Mouse (Mus musculus) layer of hippocampus, adult 18-20 months (tissue): ENCODE data around the gene Asxl2. TPM values are rescaled to one million over a fixed set of nuclear protein-coding genes. Genes with fewer than 3 reads are reported as not detected.
"Not testable (repeated sequence)": the region's sequence is repeated elsewhere in the genome, so short reads cannot be mapped to it uniquely, and the experiment has no call there.

Experiments used
- DNase-seq, 2 experiments: peaks; one replicate each; pipeline ENCODE4 v3.0.0; 2022; ENCODE audit warnings: low spot score in 2 of 2
- total RNA-seq, 2 experiments: library from RNA; stranded (reverse); gene quantifications; 2 replicates each; pipeline ENCODE4 v1.2.3; 2021

Gene Asxl2
- total RNA-seq, 2 experiments from 2014 or later, result 29.1 to 30.4 TPM

DNA sequence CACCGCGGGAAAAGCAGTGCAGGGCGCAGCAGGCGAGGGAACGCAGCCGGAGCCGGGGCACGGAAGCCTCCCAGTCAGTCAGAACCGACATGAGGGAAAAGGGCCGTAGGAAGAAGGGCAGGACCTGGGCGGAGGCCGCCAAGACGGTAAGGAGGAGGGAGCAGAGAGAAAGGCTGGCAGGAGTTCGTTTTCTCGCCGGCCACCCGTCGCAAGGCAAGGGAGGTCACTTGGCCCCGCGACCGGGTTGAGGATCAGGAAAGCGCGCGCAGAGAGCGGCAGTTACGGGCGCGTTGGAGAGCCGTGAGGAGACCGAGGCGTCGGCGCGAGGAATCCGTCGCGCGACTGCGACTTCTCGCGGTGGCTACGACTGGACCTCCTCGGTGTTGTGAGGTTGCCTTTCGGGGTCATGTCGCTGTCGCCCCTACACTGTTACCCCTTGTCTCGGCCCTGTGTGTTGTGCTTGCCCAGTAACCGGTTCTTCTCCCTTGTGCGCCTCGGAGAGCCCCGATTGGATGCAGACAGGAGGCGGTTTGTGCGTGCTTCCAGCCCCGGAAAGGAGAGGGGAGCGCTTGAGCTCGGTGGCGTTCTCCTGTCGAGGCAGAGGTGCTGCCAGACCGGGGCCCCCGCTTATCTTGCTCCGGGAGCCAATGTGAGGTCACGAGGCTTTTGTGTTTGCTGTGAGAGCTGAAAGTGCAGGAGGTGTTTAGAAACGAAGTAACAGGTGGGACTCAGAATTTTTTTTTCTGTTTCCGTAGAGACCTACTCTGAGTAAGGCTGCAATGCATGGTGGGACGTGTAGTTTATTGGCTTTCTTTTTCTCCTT, 621 bp downstream of the Asxl2 start:
- peak; percentile 70 to 81 for DNase-seq

DNA sequence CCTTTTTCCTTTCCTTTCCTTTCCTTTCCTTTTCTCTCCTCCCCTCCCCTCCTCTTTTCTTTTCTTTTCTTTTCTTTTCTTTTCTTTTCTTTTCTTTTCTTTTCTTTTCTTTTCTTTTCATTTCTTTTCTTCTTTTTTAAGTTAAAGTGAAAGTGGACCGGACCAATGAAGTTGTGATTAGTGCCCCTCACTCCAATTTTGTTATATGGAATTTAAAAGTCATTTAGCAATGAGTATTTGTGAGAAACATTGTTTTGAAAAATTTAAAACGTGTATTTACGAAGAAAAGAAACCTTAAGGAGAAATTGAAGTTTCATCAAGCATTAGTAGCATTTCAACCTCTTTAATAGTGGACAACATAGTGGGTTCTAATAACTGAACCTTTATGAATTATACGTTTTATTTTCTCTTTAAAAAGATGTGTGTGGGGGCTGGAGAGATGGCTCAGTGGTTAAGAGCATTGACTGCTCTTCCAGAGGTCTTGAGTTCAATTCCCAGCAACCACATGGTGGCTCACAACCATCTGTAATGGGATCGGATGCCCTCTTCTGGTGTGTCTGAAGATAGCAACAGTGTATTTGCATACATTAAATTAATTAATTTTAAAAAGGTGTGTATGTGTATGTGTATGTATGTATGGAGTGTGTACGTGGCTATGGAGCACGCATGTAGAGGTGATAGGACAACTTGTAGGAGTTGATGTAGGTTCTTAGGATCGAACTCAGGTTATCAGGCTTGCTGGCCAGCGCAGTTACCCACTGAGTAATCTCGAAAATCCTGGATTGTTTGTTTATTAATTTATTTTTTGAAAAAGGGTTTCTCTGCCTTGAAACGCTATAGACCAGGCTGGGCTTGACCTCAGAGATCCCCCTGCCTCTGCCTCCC, 1.5 kb downstream of the Asxl2 start:
- no peak for DNase-seq

DNA sequence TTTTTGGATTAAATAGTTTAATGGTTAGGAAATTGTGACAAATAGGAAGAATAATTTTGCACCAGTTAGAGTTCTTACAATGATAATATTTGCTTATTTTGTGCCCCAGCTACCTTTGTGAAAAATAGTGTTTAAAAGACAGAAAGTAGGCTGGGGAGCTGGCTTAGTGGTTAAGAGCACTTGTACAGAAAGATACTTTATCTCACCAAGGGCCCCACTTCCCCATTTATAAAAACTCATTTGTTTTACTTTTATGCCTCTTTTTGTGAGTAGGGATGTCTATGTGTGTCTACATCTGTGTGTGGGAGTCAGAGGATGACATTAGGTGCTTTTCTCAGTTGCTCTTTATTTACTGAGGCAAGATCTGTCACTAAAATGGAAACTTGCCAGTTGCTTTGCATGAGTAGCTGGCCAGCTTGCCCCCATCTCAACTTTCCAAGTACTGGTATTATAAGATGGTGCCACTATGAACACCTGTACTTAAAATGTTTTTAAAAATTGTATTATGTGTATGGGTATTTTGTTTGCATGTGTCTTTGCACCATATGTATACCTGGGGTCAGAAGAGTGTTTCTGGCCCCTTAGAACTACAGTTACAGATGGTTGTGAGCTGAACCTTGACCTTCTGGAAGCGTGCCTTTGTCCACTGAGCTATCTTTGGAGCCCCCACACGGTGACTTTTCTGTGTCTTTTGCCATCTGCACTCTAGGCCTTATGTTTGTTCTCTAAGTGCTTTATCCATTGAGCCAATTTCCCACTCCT, 3.2 kb downstream of the Asxl2 start:
- DNase-seq, result no peak

DNA sequence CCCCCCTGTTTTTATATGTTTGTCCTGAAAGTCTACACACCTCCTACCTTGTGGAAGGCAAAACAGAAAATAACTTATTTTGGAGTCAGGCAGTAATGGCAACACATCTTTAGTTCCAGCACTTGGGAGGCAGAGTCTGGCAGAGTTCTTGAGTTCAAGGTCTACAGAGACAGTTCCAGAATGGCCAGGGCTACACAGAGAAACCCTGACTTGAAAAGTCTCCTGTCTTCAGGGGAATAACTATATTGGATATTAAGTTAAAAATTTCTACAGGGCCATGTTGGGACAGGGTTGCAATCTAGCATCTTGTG, 3.7 kb downstream of the Asxl2 start:
- DNase-seq, result no peak

DNA sequence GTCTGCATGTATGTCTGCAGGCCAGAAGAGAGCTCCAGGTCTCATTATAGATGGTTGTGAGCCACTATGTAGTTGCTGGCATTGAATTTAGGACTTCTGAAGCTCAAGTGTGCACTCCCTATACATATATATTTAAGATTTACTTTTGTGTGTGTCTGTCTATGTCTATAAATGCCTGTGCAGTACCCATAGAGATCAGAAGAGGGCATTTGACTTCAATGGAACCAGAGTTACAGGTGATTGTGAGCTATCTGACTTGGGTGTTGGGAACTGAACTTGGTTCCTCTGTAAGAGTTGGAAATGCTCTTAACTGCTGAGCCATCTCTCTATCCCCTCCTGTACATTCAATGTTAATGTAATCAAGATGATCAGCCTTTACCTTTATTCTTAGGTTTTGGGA, 4.3 kb downstream of the Asxl2 start:
- no peak for DNase-seq

DNA sequence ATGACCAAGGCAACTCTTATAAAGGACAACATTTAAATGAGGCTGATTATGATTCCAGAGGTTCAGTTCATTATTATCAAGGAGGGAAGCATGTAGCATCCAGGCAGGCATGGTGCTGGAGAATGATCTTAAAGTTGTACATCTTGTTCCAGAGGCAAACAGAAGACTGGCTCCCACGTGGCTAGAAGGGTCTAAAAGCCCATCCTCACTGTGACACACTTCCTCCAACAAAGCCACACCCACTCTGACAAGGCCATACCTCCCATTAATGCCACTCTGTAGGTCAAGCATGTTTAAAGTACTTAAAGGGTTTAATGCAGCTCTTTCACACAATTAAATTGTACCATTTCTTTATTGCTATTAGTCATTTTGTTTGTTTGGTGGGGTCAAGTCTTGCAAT, 7.1 kb downstream of the Asxl2 start:
- no peak for DNase-seq

DNA sequence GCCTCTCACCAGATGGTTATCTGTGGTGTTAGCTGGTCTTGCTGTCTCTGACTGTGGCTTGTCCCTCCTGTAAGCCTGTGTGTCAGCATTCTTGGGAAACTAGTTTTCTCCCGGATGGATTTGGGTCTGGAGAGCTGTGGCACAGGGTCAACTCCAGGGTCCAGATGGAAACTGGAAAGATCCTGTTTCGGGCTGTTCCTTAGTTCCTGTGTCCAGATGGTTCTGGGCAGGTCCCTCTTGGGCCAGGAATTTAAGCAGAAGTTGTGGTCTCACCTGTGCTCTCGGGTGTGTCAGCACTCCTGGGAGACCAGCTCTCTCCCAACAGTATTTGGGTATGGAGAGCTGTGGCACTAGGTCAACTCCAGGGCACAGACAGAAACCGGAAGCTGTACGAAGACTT, 9.8 kb downstream of the Asxl2 start:
- no peak for DNase-seq

DNA sequence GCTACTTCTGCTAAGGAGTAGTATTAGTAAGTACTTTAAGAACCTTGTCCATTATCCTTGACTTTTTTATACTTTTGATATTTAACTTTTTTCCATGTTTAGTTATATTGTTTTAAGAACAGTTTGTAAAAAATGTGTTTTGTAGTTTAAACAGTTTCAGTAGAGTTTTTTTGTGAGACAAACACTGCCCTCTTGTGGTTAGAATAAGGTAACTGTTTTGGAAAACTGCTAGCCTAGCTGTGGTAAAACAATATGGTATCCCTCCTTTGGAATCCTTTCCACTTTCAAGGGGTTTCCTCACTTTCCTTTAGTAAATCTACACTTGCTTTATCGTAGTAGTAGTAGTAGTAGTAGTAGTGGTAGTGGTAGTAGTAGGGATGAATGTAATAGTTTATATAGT, 11.2 kb downstream of the Asxl2 start:
- no peak for DNase-seq

DNA sequence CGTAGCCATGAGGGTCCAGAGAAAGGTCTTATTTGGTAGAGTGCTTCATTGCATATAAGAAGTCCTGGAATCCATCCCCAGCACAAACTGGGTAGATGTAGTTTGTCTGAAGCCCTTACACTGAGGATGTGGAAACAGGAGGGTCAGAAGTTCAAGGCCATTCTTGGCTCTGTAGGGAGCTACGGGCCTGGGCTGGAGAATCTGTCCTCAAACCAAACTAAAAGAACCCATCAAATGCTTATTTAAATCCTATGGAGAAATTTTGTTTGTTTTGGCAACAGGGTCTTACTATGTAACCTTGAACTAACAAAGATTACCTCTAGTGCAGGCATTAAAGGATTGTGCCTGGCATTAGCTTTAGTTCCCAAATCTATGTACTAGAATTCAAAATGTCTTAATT, 14.3 kb downstream of the Asxl2 start:
- DNase-seq, result no peak

DNA sequence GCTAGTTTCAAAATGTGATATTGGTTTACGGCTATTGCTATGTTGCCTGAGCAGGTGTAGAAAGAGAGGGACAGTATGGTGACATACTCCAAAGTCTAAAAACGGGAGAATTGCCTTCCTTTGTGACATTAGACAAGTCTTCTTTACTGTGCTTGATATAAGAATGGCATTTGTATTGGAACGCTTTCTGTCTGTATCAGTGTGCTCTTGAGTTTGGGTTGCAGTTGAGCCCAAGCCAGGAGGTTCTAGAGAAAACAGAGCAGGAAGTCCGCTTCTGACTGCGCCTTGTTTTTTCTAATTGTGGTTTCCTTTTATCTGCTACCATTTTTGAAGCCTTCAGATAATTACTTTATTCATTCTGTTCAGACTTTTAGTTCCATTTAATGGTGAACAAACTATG, 14.7 kb downstream of the Asxl2 start:
- DNase-seq, result no peak

DNA sequence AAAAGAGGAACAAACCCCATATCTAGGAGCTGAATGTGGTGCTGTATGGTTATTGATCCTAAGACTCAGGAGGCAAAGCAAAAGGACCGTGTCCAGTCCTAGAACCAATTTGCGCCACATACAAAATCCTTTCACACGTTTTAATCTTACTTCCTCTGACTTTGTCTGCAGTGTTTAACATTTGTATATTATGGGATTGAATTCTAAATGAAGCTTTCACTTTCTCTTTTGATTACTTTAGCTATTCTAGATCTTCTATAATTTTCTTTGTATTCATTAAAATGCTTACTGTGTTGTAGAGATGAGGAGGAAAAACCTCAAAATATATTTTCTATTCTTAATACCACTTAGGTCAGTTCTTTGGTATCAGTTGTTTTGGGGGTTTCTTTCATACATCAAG, 26.9 kb downstream of the Asxl2 start:
- no peak for DNase-seq

DNA sequence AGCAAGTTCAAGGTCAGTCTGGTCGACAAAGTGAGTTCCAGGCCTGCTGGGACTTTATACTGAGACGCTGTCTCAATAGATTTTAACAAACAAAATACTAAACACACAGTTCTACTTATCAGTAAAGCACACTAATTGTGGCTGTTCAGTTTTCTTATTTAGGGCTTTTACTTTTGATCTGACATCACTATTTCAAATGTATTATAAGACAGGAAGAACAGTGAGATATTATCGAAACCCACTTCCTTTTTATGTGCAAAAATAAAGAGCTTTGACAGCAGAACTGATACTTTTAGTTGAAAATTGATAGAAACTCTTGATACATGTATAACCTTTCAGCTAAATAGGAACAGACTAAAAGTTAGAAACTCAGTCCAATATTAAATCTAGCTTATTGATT, 36.4 kb downstream of the Asxl2 start:
- no peak for DNase-seq

DNA sequence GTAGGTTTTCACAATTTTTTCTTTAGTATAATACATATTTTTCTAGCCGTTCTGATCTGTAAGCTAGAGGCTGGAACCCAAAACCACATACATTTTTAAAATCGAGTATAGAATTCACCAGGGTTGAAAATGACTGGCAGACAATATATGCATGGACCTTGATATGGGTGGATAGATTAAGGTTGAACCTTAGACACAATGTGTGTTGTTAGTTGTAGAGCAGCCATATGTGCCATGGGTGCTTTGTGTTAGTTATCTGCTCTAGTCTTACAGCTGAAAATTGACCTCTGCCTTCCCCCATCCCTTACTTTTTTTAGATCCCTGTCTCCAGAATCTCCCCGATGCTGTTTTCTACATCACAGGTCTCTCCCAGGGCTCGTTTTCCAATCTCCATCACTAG, 73.0 kb downstream of the Asxl2 start:
- no peak for DNase-seq

DNA sequence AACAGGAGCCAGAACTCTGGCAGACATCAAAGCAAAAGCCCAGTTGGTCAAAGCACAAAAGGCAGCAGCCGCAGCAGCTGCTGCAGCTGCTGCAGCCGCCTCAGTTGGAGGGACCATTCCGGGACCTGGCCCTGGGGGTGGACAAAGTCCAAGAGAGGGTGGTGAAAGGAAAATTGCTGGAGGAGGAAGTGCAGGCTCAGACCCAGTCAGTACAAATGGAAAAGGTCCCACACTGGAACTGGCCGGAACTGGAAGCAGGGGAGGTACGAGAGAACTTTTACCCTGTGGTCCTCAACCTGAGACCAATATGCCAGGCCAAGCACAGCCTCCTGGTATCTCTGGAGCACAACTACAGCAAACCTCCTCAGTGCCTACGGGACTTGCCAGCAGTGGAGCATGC, 73.4 kb downstream of the Asxl2 start:
- no peak for DNase-seq

DNA sequence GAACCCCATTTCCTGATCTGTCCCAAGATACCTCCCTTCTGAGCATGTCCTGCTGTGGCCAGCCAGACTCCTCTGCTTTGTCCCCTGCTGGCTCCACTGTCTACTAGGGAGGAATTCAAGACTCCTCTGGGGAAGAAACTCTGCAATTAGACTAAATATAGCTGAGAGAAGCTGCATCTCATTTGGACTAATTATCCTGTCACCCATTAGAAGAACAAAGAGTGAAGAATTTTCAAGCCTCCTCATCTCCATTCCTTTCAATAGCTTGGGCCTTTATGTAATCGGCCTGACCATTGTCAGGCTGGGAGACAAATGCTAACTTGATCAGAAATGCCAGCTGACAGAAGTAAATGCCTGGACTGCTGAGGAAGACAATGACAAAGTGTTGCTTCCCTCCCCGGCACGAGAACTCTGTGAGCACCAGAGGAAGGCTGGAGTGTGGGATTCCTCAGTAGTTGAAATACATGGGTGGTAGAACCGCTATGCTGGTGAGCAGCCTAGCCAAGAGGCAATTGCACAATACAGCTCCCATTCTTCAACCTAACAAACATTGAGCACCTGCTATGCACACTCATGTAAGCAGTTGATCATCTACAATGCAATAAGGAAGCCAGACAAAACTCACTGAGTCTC, 92.1 kb downstream of the Asxl2 start:
- DNase-seq, result peak in 1 of 2 experiments; percentile 37

DNA sequence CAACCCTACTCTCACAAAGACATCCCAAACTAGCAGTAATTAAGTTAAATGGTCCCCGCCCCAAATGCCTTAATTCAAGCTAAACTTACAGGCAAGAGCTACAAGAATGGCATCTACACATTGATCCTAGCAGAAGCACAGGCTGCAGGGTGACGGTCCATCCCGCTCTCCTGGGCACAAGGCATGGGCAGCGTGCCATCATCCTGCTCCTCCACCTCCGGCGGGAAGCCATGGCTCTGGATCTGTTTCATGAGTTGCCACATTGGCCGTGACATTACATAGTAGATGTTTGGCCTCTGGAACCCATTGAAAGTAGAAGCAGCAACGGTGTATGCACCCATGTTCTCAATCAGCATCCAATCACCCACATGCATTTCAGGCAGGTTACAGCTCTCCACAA, 95.1 kb downstream of the Asxl2 start:
- not testable (repeated sequence) for DNase-seq

DNA sequence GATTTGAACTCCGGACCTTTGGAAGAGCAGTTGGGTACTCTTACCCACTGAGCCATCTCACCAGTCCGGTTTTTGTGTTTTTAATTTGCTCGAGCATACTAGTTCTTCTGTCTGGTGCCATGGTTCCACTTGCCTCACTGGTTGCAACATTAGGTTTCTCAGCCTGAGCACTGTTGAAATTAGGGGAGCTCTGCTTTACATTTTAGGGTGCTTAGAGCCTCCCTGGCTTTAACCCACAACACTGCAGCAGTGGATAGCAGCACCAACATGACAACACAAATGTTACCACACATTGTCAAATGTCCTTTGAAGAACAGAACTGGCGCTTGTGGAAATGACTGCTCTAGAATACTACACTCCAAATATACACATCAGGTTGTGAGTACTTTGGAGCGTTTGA, 98.9 kb downstream of the Asxl2 start:
- no peak for DNase-seq

DNA sequence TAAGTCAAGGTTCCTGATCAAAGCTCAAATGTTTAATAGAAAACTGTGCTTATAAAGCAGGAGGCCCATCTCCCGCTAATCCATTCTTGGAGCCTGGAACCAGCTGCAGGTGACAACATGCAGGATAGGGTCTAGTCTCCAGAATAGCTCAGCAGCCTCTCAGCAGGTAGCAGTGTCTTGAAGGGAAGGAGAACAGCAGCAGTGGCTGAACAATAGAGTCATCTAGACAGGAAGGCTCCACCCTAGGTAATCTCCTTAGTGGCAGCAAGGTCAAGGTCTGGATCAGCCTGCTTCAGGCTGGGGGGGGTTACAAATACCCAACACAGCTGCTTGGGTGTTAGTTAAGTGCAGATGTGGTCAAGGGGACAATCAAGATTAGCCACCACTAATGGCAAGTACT, 108.8 kb downstream of the Asxl2 start:
- DNase-seq, result not testable (repeated sequence)

DNA sequence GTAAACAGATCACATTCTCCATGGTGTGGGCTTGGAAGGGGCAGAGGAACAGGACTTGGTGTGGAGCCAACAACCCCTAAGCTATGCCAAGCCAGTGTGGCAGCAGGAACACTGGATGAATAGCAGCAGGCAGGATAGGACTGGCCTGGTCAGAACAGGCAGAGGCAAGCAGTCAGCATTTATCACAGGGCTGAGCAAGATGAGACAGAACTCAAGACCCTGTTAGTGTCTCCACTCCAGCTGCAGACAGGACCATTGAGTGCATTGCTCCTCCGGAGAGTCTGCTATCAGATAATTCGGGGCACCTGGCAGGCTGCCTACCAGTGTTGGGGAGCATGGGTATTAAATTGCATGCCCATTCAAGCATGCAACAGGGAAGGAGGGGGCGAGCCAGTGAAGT, 111.0 kb downstream of the Asxl2 start:
- no peak for DNase-seq

DNA sequence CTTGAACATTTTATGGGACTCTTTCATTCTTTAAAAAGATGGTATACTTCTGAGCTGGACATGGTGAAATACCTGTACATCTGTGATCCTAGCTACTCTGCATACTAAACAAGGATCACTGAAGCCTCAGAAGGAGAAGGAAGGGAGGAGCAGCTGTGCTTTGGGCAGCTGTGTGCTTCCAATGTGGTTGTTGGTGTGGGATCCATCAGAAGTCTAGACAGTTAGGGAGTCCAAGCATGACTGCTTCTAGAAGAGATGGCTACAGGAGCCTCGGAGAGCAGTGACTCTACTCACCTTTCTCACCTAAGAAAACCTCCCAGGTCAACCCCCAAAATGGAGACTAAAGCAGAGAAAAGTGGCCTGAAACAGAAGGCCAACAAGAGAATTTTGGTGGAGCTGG, 111.4 kb downstream of the Asxl2 start:
- DNase-seq, result no peak

DNA sequence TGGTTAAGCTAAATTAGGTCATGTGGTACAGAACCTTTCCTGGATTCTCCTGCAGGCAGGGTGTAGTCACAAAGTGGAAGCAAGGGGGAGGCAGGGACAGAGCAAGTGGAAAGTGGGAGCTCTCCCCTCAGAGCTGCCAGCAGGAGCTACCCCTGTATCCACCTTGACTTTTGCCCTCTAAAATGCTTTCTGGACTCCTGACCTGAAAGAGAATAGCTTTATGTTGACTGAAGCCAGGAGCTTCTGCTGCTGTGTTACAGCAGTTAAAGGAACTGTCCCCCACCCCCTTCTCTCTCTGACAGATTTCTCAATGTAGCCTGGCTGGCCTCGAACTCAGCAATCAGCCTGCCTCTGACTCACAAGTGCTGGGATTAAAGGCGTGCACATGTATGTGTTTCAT, 112.9 kb downstream of the Asxl2 start:
- DNase-seq, result no peak

DNA sequence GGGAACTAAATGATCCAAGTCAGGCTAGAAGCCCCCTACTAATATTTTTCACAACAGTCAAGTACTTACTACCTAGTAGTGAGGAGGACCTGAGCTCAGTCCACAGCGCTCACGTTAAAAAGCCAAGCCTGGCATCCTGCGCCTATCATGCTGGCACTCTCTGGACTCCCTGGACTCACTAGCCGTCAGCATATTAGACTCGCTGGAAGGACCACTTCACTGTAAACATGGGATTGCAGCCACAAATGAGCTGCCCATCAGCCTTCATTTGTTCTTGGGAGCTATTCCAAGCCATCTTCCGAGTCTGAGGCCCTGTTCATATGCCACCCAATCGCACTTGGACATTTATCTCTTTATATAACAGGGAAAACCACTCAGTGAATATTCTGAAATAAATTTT, 114.2 kb downstream of the Asxl2 start:
- DNase-seq, result no peak
